Mouse (Mus musculus) kidney, adult 2 months (tissue): ENCODE measurements around the gene Mbd6.

Source experiments
- CTCF ChIP-seq: fragments of 200-500 bp; conservative IDR thresholded peaks from 2 replicates; pipeline ENCODE4 v1.5.1; 2011; ENCODE audit warnings: low read depth, mild to moderate bottlenecking, control low read depth, low read length, moderate library complexity, mixed read lengths; ENCODE audit not compliant: insufficient read depth, insufficient read length
- POLR2A ChIP-seq: fragments of 200-500 bp; IDR thresholded peaks from one replicate; pipeline ENCODE4 v1.6.1; 2011; ENCODE audit warnings: low read depth, low read length, control low read depth

DNA sequence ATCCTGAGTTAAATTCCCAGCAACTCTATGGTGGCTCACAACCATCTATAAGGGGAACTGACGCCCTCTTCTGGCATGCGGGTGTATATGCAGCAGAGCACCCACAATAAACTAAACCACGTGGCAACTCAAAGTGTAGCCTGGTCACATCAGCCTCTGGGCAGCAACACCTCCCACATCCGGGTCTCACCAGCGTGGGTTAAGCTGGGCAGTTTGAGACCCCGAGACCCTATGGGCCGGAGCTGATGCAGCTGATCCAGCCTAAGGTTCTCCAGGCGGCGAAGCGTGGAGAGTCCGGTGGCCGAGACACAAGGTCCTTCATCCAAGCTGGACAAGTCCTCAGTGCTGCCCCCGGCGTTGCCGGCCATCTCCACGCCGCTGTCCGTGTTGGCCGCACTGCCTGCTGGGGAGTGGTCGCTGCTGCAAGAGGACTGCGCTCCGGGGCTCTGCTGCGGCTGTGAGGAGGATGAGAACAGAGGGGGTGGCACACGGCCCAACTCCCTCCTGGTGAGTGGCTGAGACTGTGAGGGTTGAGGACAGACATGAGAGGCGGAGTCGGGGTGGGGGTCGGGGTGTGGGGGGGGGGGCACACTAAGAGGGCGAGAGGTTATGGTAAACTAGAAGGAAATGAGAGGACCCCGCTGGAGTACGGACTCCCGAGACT is 43.5 kb upstream of the Mbd6 start:
- TF ChIP-seq POLR2A (no peak), CTCF (0 out of 2 replicates have a peak, but pooled peaks have one; percentile 21)
